Mouse (Mus musculus) brown adipose tissue, adult 24 weeks (tissue): ENCODE data around the gene Cyp2s1. TPM values are rescaled to one million over a fixed set of nuclear protein-coding genes. Genes with fewer than 3 reads are reported as not detected.

Experiments
- H3K27ac ChIP-seq: fragments of 200-500 bp; replicated peaks from 2 replicates; pipeline ENCODE4 v1.5.1; 2012; ENCODE audit warnings: low read depth, mild to moderate bottlenecking, low read length
- H3K4me1 ChIP-seq: fragments of 200-500 bp; 2 replicates; pipeline ENCODE4 v1.6.1; 2012; ENCODE audit warnings: low read length, mixed read lengths; ENCODE audit not compliant: control insufficient read depth, insufficient read depth, insufficient read length
- H3K4me3 ChIP-seq: fragments of 200-500 bp; 2 replicates; pipeline ENCODE4 v1.5.1; 2012; ENCODE audit warnings: low read depth, mild to moderate bottlenecking, low read length, moderate library complexity; ENCODE audit not compliant: insufficient read depth
- polyA plus RNA-seq: library from polyadenylated mRNA; stranded (reverse); fragments of >200 nt; gene quantifications from 2 replicates; pipeline ENCODE4 v1.2.4, GENCODE M21; 2012; ENCODE audit not compliant: missing spikeins, insufficient read depth, insufficient read length

Gene Cyp2s1
- polyA plus RNA-seq, 1 experiment: not detected

DNA sequence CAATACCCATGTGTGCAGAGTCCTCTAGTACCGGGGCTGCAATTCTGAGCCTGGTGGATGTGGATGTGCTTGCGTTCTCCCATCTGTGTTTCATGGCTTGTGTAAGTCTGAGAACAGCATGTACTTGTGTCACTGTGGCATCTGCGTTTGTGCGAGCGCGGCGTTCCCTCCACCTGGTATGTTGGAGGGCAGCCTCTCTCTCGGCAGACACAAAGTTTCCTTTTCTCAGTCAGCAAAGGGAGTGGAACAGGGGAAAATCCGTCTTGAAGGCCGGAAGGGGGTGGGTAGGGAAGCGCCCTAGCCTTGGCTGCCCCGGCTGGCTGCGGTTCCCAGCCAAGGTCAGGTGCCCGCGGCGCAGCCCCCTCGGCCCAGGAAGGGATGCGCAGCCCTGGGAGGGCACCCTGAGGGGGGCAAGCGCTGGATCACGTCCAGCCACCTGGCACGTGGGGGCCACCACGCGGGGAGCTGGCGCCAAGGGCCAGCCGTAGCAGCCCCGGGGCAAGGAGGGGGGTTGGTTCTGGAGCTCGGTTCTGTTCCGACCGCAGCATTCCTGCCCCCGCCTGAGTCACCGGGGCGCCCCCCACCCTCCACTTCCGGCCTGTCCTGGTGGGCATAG is 35.3 kb downstream of the Cyp2s1 start:
- peak overlapping the region; percentile 47 for H3K27ac ChIP-seq
- H3K4me1 ChIP-seq: peaks cover 11% of the 10 kb centered on the region; the same call in 1 of the 2 replicates
- peak overlapping the region; percentile 43 for H3K4me3 ChIP-seq

DNA sequence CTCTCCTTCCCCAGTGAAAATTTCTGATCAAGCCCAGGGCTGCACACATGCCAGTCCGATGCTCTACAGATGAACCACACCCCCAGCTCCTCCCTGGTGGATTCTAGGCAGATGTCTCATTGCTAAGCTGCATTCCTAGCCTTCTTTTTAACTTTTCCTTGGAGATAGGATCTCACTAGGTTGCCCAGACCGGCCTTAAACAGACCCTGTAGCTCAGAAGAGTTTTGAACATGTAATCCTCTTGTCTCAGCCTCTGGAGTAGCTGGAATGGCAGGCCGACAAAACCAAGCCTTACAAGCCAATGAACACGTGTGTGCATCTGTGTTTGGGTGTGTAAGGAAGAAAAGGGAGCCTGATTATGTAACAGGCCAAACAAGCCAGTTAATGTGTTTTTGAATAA is 36.0 kb downstream of the Cyp2s1 start:
- Histone ChIP-seq H3K27ac (peak overlapping the region; percentile 47), H3K4me3 (no peak overlapping the region), H3K4me1 (peaks cover 11% of the 10 kb centered on the region; the same call in 1 of the 2 replicates)

DNA sequence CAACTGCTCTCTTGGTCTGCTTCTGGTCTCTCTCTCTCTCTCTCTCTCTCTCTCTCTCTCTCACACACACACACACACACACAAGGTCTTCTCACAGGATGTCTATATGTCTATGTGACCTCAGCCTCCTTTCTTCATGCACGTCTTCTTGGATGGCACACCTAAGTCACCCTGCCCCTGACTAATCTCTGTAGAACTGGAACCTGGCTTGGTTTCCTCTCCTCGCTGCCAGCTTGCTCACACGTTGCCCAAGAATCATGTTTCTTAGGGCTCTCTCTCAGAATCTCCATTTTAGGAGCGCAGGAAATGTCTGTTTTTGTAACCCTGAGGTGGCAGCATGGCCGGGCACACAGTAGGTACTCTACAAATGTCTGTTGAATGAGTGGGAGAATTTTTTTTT is 36.7 kb downstream of the Cyp2s1 start:
- H3K4me1 ChIP-seq: peaks cover 11% of the 10 kb centered on the region; the same call in 1 of the 2 replicates
- no peak overlapping the region for H3K27ac ChIP-seq
- H3K4me3 ChIP-seq: no peak overlapping the region

DNA sequence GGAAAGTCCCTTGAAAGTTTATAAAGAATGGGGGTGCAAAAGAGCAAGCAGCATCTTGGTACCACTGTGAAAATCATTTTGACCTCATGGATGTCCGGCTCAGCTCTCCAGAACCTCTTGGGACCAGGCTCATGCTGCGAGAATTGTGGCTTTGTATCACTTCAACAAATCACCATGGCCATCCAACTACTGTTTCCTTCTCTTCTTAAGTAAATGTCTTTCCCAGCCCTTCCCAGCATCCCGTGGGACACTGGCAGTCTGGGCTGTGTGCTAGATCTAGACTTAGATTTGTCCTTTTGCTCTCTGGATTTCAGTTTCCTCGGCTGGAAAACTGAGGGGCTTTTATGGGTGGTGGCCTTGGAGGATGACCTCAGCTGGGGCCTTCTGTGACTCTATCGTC is 48.5 kb downstream of the Cyp2s1 start:
- Histone ChIP-seq H3K4me3 (no peak overlapping the region), H3K4me1 (peaks cover 24% of the 10 kb centered on the region), H3K27ac (peak overlapping the region; percentile 74)

DNA sequence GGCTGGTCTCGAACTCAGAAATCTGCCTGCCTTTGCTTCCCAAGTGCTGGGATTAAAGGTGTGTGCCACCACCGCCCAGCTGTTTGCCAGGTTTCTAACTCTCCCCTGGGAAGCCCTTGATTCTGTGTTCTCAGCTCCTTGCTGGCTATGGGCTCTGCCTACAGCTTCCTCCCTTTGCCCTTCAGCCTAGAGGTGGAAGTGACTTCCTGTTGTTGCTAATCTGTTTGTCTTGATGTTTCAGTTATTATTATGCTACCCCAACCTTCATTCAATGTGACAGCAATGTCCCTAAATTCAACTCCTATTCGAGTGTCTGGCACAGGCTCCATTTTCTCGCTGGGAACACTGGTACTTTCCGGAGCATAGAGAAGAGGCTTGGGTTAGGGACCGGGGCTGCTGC is 50.6 kb downstream of the Cyp2s1 start:
- Histone ChIP-seq H3K4me1 (peaks cover 29% of the 10 kb centered on the region), H3K27ac (peak overlapping the region; percentile 51), H3K4me3 (no peak overlapping the region)

DNA sequence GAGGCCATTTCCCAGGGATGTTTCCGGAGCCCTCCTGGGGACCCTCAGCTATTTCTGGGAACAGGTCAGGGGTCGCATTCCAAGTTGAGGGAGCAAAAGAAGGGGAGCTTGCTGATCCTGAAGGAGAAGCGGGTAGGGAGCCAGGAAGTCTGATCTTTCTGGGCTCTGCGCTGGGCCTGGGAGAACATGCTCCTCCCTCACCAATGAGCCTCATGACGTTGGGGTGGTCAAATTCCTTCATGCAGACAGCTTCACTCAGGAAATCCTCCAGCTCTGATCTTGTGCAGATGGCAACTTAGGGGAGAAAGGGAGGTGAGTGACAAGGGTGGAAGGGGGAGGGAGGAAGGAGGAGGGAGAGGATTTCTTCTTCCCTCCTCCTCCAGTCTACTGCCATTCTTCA is 52.5 kb downstream of the Cyp2s1 start:
- H3K27ac ChIP-seq: peak overlapping the region; percentile 83
- H3K4me1 ChIP-seq: peaks cover 31% of the 10 kb centered on the region
- no peak overlapping the region for H3K4me3 ChIP-seq

DNA sequence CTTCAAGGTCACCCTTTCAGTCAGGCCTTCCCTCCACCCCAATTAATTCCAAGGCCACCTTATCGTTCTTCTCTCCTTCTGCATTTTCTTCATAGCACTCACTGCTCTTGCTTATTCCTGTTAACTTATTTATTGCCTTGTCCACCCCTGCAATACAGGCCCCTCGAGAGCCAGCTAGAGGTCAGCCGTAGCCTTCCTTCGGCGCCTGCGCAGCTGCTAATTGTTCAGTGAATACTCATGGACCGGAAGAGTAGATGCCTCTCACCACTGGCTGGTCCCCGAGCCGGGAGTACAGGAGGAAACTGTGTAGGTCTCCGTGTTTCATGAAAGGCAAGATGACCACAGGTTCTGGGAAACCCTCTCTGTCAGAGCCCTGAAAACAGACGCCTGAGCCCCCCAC is 53.0 kb downstream of the Cyp2s1 start:
- Histone ChIP-seq H3K4me3 (no peak overlapping the region), H3K27ac (peak overlapping the region; percentile 83), H3K4me1 (peaks cover 31% of the 10 kb centered on the region)

DNA sequence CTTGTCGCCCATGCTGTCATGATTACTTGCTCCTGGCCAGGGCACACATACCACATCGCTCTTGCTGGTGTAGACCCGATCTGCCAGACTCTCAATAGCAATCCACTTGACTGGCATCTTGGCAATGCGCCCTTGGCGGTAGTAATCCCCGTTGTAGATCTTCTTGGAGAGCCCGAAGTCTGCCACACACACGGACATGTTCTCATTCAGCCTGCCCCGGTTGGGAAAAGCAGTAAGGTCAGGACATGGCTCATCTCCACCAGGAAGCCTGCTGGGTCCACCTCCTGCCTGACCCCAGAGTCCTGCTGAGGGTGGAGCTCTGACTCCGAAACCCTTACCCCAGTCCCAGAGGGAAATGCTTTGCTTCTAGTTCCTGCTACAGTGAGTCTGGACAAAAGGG is 55.4 kb downstream of the Cyp2s1 start:
- Histone ChIP-seq H3K4me3 (peak overlapping the region; percentile 53), H3K27ac (peak overlapping the region; percentile 89), H3K4me1 (peaks cover 27% of the 10 kb centered on the region)

DNA sequence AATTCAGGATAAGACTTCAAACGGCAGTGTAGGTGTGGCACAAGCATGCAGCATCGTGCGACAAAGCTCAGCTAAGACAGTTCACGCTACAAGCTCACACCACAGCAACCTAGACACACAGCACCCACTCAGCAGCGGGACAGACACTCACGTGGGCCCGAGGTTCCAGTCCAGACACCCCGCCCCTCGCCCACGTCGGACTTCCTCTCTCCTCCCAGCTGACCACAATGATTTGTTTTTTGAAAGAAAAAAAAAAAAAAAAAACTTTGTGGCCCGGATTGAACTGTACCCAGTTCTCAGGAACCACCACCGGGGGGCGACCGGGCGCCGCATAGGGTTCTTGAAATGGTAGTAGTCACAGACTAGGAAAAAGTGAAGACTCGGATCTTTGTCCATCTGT is 60.7 kb downstream of the Cyp2s1 start:
- peaks cover 12% of the 10 kb centered on the region; the same call in 1 of the 2 replicates for H3K4me1 ChIP-seq
- peak overlapping the region; percentile 47 for H3K27ac ChIP-seq
- peak overlapping the region; percentile 59 for H3K4me3 ChIP-seq

DNA sequence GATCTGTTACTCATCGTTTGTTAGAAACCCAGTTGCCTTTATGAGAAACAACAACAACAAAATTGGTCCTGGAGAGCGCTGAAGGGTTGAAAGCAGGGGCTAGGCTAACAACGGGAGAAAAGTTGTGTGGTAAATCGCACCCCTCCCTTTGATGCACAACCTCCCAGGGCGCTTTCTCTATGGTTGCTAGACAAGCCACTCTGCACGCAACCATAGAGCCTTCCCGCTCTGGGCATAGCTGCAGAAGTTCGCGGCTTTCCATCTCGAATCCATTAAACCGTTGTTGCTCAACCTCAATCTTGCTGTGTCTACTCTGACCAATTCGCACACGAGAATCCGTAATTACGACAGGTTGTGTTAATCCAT is 61.3 kb downstream of the Cyp2s1 start:
- Histone ChIP-seq H3K27ac (peak overlapping the region; percentile 47), H3K4me3 (peak overlapping the region; percentile 59), H3K4me1 (peaks cover 12% of the 10 kb centered on the region; the same call in 1 of the 2 replicates)

DNA sequence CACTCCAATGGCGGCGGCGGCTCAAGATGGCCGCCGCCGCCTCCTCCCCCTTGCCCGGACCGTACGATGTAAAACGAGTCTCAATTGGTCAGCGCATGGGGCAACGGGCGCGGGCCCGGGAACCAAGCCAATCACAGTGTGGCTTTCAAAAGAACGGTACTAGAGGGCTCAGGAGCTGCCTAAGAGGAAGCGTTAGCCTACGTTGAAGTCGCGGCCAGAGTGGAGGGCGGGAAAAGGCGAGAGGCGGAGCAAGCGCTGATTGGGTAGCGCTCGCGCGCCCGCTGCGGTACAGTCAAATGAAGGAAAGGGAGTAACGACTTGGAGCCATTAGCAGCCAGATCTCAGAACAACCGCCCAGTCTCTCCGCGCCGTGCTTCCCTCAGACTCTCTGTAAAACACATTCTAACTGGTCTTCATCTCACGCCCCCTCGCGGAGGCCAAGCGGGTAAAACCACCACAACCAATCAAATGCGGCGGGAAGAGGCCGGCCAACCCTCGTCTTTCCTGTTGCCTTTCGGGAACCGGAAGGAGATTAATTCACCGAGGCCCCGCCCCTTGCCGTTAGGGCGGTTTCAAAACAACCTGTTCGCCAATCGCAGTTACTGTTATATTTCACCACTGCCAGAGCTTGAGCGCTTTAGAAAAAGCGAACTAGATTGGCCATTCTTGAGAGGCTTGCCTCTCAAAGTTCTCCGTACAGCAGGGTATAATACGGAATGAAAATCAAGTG is 61.8 kb downstream of the Cyp2s1 start, which contains the start of gene Hnrnpul1:
Gene Hnrnpul1 (minus strand): TSS at position 20 of the 730 bp plus-strand sequence.
- H3K4me3 ChIP-seq: peak within 1 kb of the TSS; percentile 81
- peak within 1 kb of the TSS; percentile 91 for H3K27ac ChIP-seq
- H3K4me1 ChIP-seq: peaks cover 10% of the 10 kb centered on the region; the same call in 1 of the 2 replicates

DNA sequence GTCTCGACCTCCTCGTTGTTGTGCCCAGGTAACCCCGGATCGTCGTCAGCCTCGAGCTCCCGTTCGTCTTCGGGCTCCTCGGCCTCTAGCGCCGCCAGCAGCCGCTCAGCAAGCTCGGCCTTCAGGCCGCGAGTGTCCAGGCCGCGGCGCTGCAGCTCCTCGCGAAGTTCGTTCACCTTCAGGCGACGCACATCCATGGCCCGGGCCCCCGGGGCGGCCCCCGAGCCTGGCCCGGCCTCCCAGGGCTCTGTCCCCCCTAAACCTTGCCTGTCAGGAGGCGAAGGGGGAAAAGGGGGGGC is 62.3 kb downstream of the Cyp2s1 start:
- Histone ChIP-seq H3K27ac (peak overlapping the region; percentile 88), H3K4me1 (peaks cover 10% of the 10 kb centered on the region; the same call in 1 of the 2 replicates), H3K4me3 (peak overlapping the region; percentile 81)

DNA sequence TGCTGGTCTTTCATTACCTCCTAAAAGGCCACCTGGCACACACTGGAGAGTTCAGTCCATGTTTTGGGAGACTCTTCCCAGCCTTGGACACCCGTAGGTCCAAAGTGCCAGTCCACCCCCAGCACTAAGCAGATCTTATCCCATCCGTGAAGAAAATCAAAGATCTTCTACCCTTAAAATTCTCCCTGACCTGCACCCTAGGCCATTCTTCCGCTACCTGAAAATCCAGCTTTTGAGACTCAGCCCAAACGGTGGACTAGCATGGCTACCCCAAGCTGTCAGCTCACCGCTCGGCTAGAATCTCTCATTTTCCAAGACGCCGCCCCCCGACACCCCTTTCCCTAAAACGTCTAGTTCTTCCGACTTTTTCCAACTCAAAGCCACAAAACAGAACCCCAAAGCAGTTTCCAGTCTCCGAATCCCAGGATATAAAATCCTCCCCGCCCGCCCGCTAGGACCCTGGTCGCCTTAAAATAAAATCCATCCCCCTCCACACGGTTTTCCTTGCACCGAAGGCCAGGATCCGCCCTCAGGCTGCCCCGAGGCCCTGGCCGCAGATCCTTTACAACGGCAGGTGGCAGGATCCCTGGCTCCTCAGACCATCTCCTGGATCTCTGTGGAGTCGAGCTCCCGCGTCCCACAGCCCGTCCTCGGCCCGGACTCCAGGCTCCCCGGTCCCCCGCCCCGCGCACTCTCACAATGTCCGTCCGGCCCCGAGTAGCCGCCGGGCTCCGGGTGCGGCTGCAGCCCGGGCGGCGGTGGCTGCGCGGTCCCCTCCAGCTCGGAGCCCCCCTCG is 62.9 kb downstream of the Cyp2s1 start:
- Histone ChIP-seq H3K4me3 (peak overlapping the region; percentile 81), H3K27ac (peak overlapping the region; percentile 88), H3K4me1 (peaks cover 10% of the 10 kb centered on the region; the same call in 1 of the 2 replicates)

DNA sequence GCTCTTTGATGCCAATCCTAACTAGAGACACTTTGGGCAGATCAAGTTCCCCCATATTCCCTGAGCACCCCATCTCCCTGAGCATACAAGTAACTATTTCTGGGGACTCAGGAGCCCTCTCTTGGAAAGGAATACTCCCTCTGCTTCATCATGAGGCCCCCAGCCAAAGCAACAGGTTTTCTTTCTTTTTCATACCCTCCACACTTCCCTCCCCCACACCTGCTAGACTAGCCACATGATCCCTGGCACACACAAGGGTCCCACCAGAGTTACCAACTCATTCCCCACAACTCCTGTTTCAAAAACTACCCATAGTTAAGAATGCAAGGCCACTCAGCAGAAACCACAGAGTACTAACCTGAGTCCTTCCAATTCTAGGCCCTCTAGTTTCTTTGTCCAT is 63.6 kb downstream of the Cyp2s1 start:
- Histone ChIP-seq H3K27ac (no peak overlapping the region), H3K4me1 (peaks cover 10% of the 10 kb centered on the region; the same call in 1 of the 2 replicates), H3K4me3 (peak overlapping the region; percentile 81)
